Mouse (Mus musculus) brain, embryonic 14.5 days (tissue): ENCODE measurements at regions not wholly inside any gene's neighbourhood (a gene's known extent, or its start where the extent isn't known, plus 50 kb on each side); places are given as distances from the start of the nearest gene placed in this dataset.

ENCODE experiments used
- CTCF ChIP-seq: fragments of 200-500 bp; IDR thresholded peaks from 2 replicates; pipeline ENCODE4 v1.5.1; 2012; ENCODE audit warnings: inconsistent platforms, mild to moderate bottlenecking, moderate library complexity, borderline replicate concordance; ENCODE audit not compliant: insufficient read depth, insufficient read length; ENCODE audit errors: extremely low read depth
- POLR2A ChIP-seq: fragments of 200-500 bp; IDR thresholded peaks from 2 replicates; pipeline ENCODE4 v1.6.1; 2012; ENCODE audit warnings: mild to moderate bottlenecking, inconsistent platforms, borderline replicate concordance; ENCODE audit not compliant: poor library complexity, insufficient read depth, insufficient read length, severe bottlenecking; ENCODE audit errors: extremely low read depth

GRCm38 (mm10) chr12:46492465-46492864 is 326.3 kb downstream of the Nova1 start:
- no peak for TF ChIP-seq CTCF
- TF ChIP-seq POLR2A: no peak
